Comparison of ENCODE assay signal across 9 mouse cellular contexts in the genomic region with DNA sequence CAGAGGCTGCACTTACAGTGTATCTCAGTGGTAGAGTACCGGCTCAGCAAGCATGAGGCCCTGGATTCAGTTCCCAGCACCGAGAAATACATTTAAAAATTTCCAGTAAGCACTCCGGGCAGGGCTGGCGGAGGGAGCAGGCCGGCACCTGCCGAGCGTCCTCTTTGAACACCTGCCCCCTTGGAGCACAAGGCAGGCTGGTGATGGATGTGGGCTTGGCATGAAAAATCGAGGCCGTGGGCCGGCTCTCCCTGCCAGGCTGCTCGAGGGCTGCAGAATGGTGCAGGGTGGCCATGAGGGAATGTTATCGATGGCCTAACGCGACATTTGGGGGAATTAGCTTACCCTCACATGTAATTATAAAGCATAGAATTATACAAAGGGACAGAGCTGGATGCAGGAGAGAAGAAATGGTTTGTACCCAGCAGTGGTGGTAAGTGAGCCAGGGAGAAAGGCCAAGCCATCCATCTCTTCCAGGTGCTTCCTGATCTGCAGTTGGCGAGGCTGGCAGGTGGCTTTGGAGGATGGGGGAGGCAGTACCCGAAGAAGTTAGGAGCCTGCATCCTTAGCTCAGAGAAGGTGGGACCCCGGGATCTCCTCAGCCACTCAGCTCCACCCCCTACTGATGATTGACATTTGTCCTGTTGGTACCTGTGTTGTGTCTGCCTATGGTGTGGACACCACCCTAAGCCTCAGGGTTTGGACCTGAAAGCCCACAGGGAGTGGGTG. TPM values are rescaled to one million over a fixed set of nuclear protein-coding genes. Genes with fewer than 3 reads are reported as not detected.
"Had no signal": no experiment of that assay in that cellular context is flagged by ENCODE, and none has a peak within 500 bp of the region (broad histone marks: within the 10 kb centered on the region; RNA-seq: fewer than 3 reads in every experiment).

No protein-coding gene starts in this region.

- ATAC-seq: midbrain, embryonic 13.5 days had no signal

- H3K9me3 ChIP-seq: limb, embryonic 12.5 days; midbrain, embryonic 13.5 days had no signal

- H3K9ac ChIP-seq: limb, embryonic 12.5 days; liver, embryonic 14.5 days; midbrain, embryonic 13.5 days had no signal

- H3K4me3 ChIP-seq: limb, embryonic 12.5 days; midbrain, embryonic 13.5 days; myocyte had no signal

- H3K27me3 ChIP-seq: midbrain, embryonic 13.5 days had no signal

- H3K4me2 ChIP-seq: limb, embryonic 12.5 days; midbrain, embryonic 13.5 days had no signal

- DNase-seq: kidney, postnatal 25 days; lung, adult 18-20 months; thymus, adult 18-20 months; thymus, postnatal 14 days had no signal

- H3K36me3 ChIP-seq: limb, embryonic 12.5 days; midbrain, embryonic 13.5 days had no signal

- H3K27ac ChIP-seq: limb, embryonic 12.5 days; liver, embryonic 14.5 days; midbrain, embryonic 13.5 days had no signal

RNA-seq across cellular contexts. Expression of gene Syt2, which starts 51.2 kb away (rescaled TPM):
- polyA plus RNA-seq: liver, adult 2 months had no signal
